Comparison of ENCODE assay signal across 33 mouse cellular contexts in genomic region chr9:96345750-96346149, GRCm38 (mm10).
"Had no signal": no experiment of that assay in that cellular context is flagged by ENCODE, and none has a peak within 500 bp of the region (broad histone marks: within the 10 kb centered on the region; RNA-seq: fewer than 3 reads in every experiment).

No protein-coding gene starts in this region.

- H3K4me3 ChIP-seq: heart, embryonic 12.5 days; heart, embryonic 13.5 days; heart, embryonic 15.5 days; hindbrain, embryonic 10.5 days; hindbrain, embryonic 12.5 days; hindbrain, embryonic 13.5 days; hindbrain, embryonic 15.5 days; intestine, embryonic 15.5 days; kidney, embryonic 15.5 days; layer of hippocampus, adult 2 months; left cerebral cortex, adult 2 months had no signal

- DNase-seq: heart, postnatal 10 days; heart, postnatal 14 days; heart, postnatal 36 days; heart, postnatal 4 days; kidney, adult 11 months; kidney, adult 2 months; kidney, adult 8-10 months; kidney, adult 9 months; kidney, postnatal 10 days; kidney, postnatal 14 days; kidney, postnatal 25 days; kidney, postnatal 36 days; kidney, postnatal 4 days; layer of hippocampus, adult 9-11 months; layer of hippocampus, postnatal 36 days had no signal

- H3K9ac ChIP-seq: heart, embryonic 12.5 days; heart, embryonic 13.5 days; heart, embryonic 15.5 days; hindbrain, embryonic 12.5 days; hindbrain, embryonic 13.5 days; hindbrain, embryonic 14.5 days; hindbrain, embryonic 15.5 days; intestine, embryonic 15.5 days; kidney, embryonic 15.5 days had no signal

- H3K4me1 ChIP-seq: hindbrain, embryonic 12.5 days; hindbrain, embryonic 13.5 days; hindbrain, embryonic 15.5 days; intestine, embryonic 15.5 days; kidney, embryonic 15.5 days had no signal

- H3K27ac ChIP-seq: heart, embryonic 13.5 days; heart, embryonic 15.5 days; hindbrain, embryonic 10.5 days; hindbrain, embryonic 12.5 days; hindbrain, embryonic 13.5 days; hindbrain, embryonic 14.5 days; hindbrain, embryonic 15.5 days; hindbrain, postnatal 0 days; intestine, embryonic 15.5 days; kidney, embryonic 15.5 days; kidney, postnatal 0 days; layer of hippocampus, adult 2 months; left cerebral cortex, adult 2 months had no signal

- H3K27me3 ChIP-seq: heart, embryonic 12.5 days; heart, embryonic 13.5 days; heart, embryonic 15.5 days; hindbrain, embryonic 12.5 days; hindbrain, embryonic 13.5 days; hindbrain, embryonic 15.5 days; intestine, embryonic 15.5 days; kidney, embryonic 15.5 days had no signal

- ATAC-seq: hindbrain, embryonic 16.5 days; hindbrain, postnatal 0 days; inflammation-experienced regulatory T-cells, adult 6 months; intestine, embryonic 15.5 days; intestine, embryonic 16.5 days; intestine, postnatal 0 days had no signal
